Mouse (Mus musculus): ENCODE measurements around the gene Unkl. TPM values are rescaled to one million over a fixed set of nuclear protein-coding genes. Genes with fewer than 3 reads are reported as not detected.

Gene Unkl
- total RNA-seq, 1 experiment from 2014 or later: 20.4 TPM

Other genes with a start within 250 kb of the Unkl start
- gene Jpt2, start 227.7 kb upstream of the Unkl start, total RNA-seq (2017): 20.0 and 20.6 TPM in 2 replicates
- gene Cramp1l, start 172.6 kb upstream of the Unkl start, total RNA-seq (2017): 18.3 and 20.7 TPM in 2 replicates
- 40.9 and 48.3 TPM in 2 replicates for gene Ift140, start 172.3 kb upstream of the Unkl start, total RNA-seq (2017)
- not detected in 2 replicates for gene Tmem204, start 104.8 kb upstream of the Unkl start, total RNA-seq (2017)
- 17.4 and 19.6 TPM in 2 replicates for gene Telo2, start 72.4 kb upstream of the Unkl start, total RNA-seq (2017)
- gene Ptx4, start 67.6 kb upstream of the Unkl start, total RNA-seq (2017): not detected in 2 replicates
- gene Clcn7, start 55.0 kb upstream of the Unkl start, total RNA-seq (2017): 21.5 and 25.0 TPM in 2 replicates
- gene Ccdc154, start 25.9 kb upstream of the Unkl start, total RNA-seq (2017): 0.12 TPM in 1 of 2 replicates, not detected in the other
- not detected in 2 replicates for gene Gm38655, start 12.9 kb upstream of the Unkl start, total RNA-seq (2017)
- 6.8 TPM in 2 replicates for gene BC003965, start 3.8 kb upstream of the Unkl start, total RNA-seq (2017)
- 14.4 and 19.4 TPM in 2 replicates for gene Gnptg, start 51.7 kb downstream of the Unkl start, total RNA-seq (2017)
- gene Tsr3, start 51.8 kb downstream of the Unkl start, total RNA-seq (2017): 19.8 and 20.5 TPM in 2 replicates
- gene Baiap3, start 68.0 kb downstream of the Unkl start, total RNA-seq (2017): 5.4 and 7.8 TPM in 2 replicates
- 303 and 329 TPM in 2 replicates for gene Ube2i, start 86.2 kb downstream of the Unkl start, total RNA-seq (2017)
- gene Prss34, start 110.0 kb downstream of the Unkl start, total RNA-seq (2017): 0.58 TPM in 1 of 2 replicates, not detected in the other
- not detected in 2 replicates for gene Prss28, start 120.2 kb downstream of the Unkl start, total RNA-seq (2017)
- gene Prss29, start 130.3 kb downstream of the Unkl start, total RNA-seq (2017): not detected in 2 replicates
- not detected in 2 replicates for gene Tpsab1, start 157.2 kb downstream of the Unkl start, total RNA-seq (2017)
- gene Tpsb2, start 177.9 kb downstream of the Unkl start, total RNA-seq (2017): not detected in 2 replicates
- not detected in 2 replicates for gene Tpsg1, start 180.9 kb downstream of the Unkl start, total RNA-seq (2017)
- gene Cacna1h, start 245.4 kb downstream of the Unkl start, total RNA-seq (2017): 1.5 and 4.3 TPM in 2 replicates

Measured in neutrophil, adult 5-6 weeks (primary cell).